Mouse (Mus musculus) limb, embryonic 14.5 days (tissue): Measurements from ENCODE around the gene Ncor2. TPM values are rescaled to one million over a fixed set of nuclear protein-coding genes. Genes with fewer than 3 reads are reported as not detected.
A peak's percentile ranks its signal among the peaks of the same experiment; 100 is the strongest.

Source experiments
- ATAC-seq: fragments of 200-750 bp; cut with Nextera tagmentation; 2 replicates; pipeline ENCODE4 v1.8.0; 2017; ENCODE audit warnings: low read depth, moderate number of reproducible peaks, moderate TSS enrichment; ENCODE audit not compliant: low FRiP score
- DNase-seq: peaks from one replicate; pipeline ENCODE4 v3.0.0-alpha.2; 2015; ENCODE audit warnings: low spot score
- H3K27ac ChIP-seq: fragments of 300-500 bp; sonication (generic); replicated peaks from 2 replicates; pipeline ENCODE4 v1.5.1; 2014; ENCODE audit warnings: low read depth, mild to moderate bottlenecking, low read length, moderate library complexity, mixed read lengths
- H3K27me3 ChIP-seq: fragments of 300-500 bp; sonication (generic); 2 replicates; pipeline ENCODE4 v1.6.1; 2014; ENCODE audit warnings: low read length, mixed read lengths; ENCODE audit not compliant: control insufficient read depth, insufficient read depth
- H3K36me3 ChIP-seq: fragments of 300-500 bp; sonication (generic); 2 replicates; pipeline ENCODE4 v1.6.1; 2014; ENCODE audit warnings: mild to moderate bottlenecking, low read length, moderate library complexity, mixed read lengths; ENCODE audit not compliant: control insufficient read depth, insufficient read depth
- H3K4me1 ChIP-seq: fragments of 300-500 bp; sonication (generic); 2 replicates; pipeline ENCODE4 v1.6.1; 2014; ENCODE audit warnings: antibody characterized with exemption, low read length, mixed read lengths; ENCODE audit not compliant: control insufficient read depth, insufficient read depth
- H3K4me2 ChIP-seq: fragments of 300-500 bp; sonication (generic); replicated peaks from 2 replicates; pipeline ENCODE4 v1.6.1; 2014; ENCODE audit warnings: low read depth, mild to moderate bottlenecking, low read length, moderate library complexity; ENCODE audit not compliant: severe bottlenecking
- H3K4me3 ChIP-seq: fragments of 300-500 bp; sonication (generic); replicated peaks from 2 replicates; pipeline ENCODE4 v1.5.1; 2014; ENCODE audit warnings: low read length
- H3K9ac ChIP-seq: fragments of 300-500 bp; sonication (generic); 2 replicates; pipeline ENCODE4 v1.6.1; 2014; ENCODE audit warnings: mild to moderate bottlenecking, low read depth, low read length, moderate library complexity; ENCODE audit not compliant: severe bottlenecking
- H3K9me3 ChIP-seq: fragments of 300-500 bp; sonication (generic); 2 replicates; pipeline ENCODE4 v1.6.1; 2016; ENCODE audit warnings: low read length; ENCODE audit not compliant: control insufficient read depth
- POLR2A ChIP-seq: fragments of 200-500 bp; IDR thresholded peaks from 2 replicates; pipeline ENCODE4 v1.8.0; 2012; ENCODE audit warnings: inconsistent platforms, mild to moderate bottlenecking, moderate library complexity, borderline replicate concordance; ENCODE audit not compliant: insufficient read depth, insufficient read length; ENCODE audit errors: extremely low read depth
- WGBS: fragments of 180-500 bp; shearing (Covaris S2); extraction: QIAGEN DNeasy Blood & Tissue Kit; methylation state at CpG from one replicate; pipeline ENCODE4 v1.1.7; 2014; 5-methylcytosine and 5-hydroxymethylcytosine counted together
- polyA plus RNA-seq, 2 experiments: library from polyadenylated mRNA; depleted of rRNA in 1 of 2; stranded (reverse) in 1 of 2; unstranded in 1 of 2; fragments of >200 nt; fragmentation: Nextera tagmentation in 1 of 2; extraction: Ambion mirVana in 1 of 2; gene quantifications; 2 replicates each; pipeline versions ENCODE4 v1.2.1 to v1.2.3; 2012 to 2014

Gene Ncor2
- polyA plus RNA-seq, 2 experiments: 39.3 to 75.9 TPM

GRCm38 (mm10) chr5:125140151-125140699, 38.8 kb downstream of the Ncor2 start:
- no peaks in the 10 kb centered on the region for H3K9me3 ChIP-seq
- H3K27ac ChIP-seq: peak overlapping the region; percentile 96
- H3K27me3 ChIP-seq: no peaks in the 10 kb centered on the region
- H3K4me1 ChIP-seq: peaks cover 77% of the 10 kb centered on the region
- no peaks in the 10 kb centered on the region for H3K36me3 ChIP-seq
- no peak for TF ChIP-seq POLR2A
- ATAC-seq: 0 out of 2 replicates have a peak, but pooled peaks have one; percentile 17
- H3K4me2 ChIP-seq: peak overlapping the region; percentile 77
- 34% methylated on average over 19 of the region's 19 CpGs for WGBS
- peak overlapping the region; percentile 36 for H3K4me3 ChIP-seq
- peak; percentile 70 for DNase-seq
- peak overlapping the region; percentile 37 for H3K9ac ChIP-seq

- TF ChIP-seq POLR2A: no peak
- Histone ChIP-seq H3K27me3 (no peaks in the 10 kb centered on the region), H3K4me1 (peaks cover 83% of the 10 kb centered on the region), H3K36me3 (no peaks in the 10 kb centered on the region), H3K27ac (peak overlapping the region; percentile 96), H3K4me2 (peak overlapping the region; percentile 77), H3K9ac (no peak overlapping the region), H3K4me3 (peak overlapping the region; percentile 36), H3K9me3 (no peaks in the 10 kb centered on the region)
- no peak for ATAC-seq
- whole genome bisulfite sequencing: 62% methylated on average over 5 of the region's 5 CpGs
- no peak for DNase-seq
Measured at GRCm38 (mm10) chr5:125139669-125140068, 39.4 kb downstream of the Ncor2 start.

GRCm38 (mm10) chr5:125138841-125139430, 40.1 kb downstream of the Ncor2 start:
- Histone ChIP-seq H3K4me1 (peaks cover 86% of the 10 kb centered on the region), H3K27ac (no peak overlapping the region; the same call in 1 of the 2 replicates)
- 84% methylated on average over 13 of the region's 13 CpGs for WGBS

GRCm38 (mm10) chr5:125137672-125138285, 41.2 kb downstream of the Ncor2 start:
- H3K9ac ChIP-seq: no peak overlapping the region
- DNase-seq (no peak), ATAC-seq (no peak)
- TF ChIP-seq POLR2A: no peak
- 0 out of 2 replicates have a peak, but pooled peaks cover 3% of the 10 kb centered on the region for H3K36me3 ChIP-seq
- peak overlapping the region; percentile 11; the same call in 1 of the 2 replicates for H3K4me2 ChIP-seq
- no peak overlapping the region for H3K4me3 ChIP-seq
- H3K4me1 ChIP-seq: peaks cover 77% of the 10 kb centered on the region
- H3K27ac ChIP-seq: no peak overlapping the region
- H3K27me3 ChIP-seq: no peaks in the 10 kb centered on the region
- no peaks in the 10 kb centered on the region for H3K9me3 ChIP-seq
- 93% methylated on average over 18 of the region's 18 CpGs for WGBS

More at GRCm38 (mm10) chr5:125138841-125139430, 40.1 kb downstream of the Ncor2 start:
- TF ChIP-seq POLR2A: no peak
- Histone ChIP-seq H3K9ac (no peak overlapping the region), H3K27me3 (no peaks in the 10 kb centered on the region), H3K4me3 (no peak overlapping the region), H3K36me3 (no peaks in the 10 kb centered on the region), H3K4me2 (peak overlapping the region; percentile 77; the same call in 1 of the 2 replicates), H3K9me3 (no peaks in the 10 kb centered on the region)
- DNase-seq (no peak), ATAC-seq (no peak)

- Histone ChIP-seq H3K9ac (peak overlapping the region; percentile 1; the same call in 1 of the 2 replicates), H3K9me3 (no peaks in the 10 kb centered on the region), H3K4me1 (peaks cover 77% of the 10 kb centered on the region), H3K27me3 (no peaks in the 10 kb centered on the region), H3K4me3 (no peak overlapping the region), H3K27ac (no peak overlapping the region), H3K4me2 (peak overlapping the region; percentile 11; the same call in 1 of the 2 replicates), H3K36me3 (0 out of 2 replicates have a peak, but pooled peaks cover 3% of the 10 kb centered on the region)
- DNase-seq (peak; percentile 31), ATAC-seq (no peak)
- 40% methylated on average over 14 of the region's 14 CpGs for WGBS
- TF ChIP-seq POLR2A: no peak
Measured at GRCm38 (mm10) chr5:125136996-125137671, 41.9 kb downstream of the Ncor2 start.
